Mouse (Mus musculus) brain, embryonic 18.5 days (tissue): ENCODE data around the gene Gjc1.

ENCODE experiments used
- DNase-seq: peaks from one replicate; pipeline ENCODE4 v3.0.0-alpha.2; 2012; ENCODE audit warnings: low read depth, low spot score

Gjc1 gene

GRCm38 (mm10) chr11:102819021-102819782 lies at the start of gene Gjc1:
Gene Gjc1 (minus strand): TSS chr11:102819700.
- no peak for DNase-seq

- peak; percentile 66 for DNase-seq
These were observed 44.8 kb upstream of the Gjc1 start for GRCm38 (mm10) chr11:102864272-102864671.

DNA sequence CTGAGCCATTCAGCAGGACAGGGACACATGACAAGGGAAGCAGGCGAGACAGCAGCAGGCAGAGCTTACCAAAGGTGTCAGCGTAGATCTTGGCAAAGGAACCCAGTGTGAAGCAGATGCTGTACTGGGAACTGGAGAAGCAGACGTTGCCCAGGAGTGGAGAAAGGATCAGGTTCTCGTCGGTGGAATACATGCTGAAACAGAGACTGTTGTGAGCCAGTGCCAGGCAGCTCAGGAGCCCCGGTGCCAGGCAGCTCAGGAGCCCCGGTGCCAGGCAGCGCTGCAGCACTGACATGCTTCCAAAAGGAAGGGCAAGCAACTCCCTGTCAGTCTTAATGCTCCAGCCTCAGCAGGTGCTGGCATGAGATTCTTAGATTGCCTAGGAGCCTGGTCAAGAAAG lies 40.4 kb upstream of the Gjc1 start:
- DNase-seq = no peak

GRCm38 (mm10) chr11:102858951-102859350 lies 39.5 kb upstream of the Gjc1 start:
- no peak for DNase-seq

DNA sequence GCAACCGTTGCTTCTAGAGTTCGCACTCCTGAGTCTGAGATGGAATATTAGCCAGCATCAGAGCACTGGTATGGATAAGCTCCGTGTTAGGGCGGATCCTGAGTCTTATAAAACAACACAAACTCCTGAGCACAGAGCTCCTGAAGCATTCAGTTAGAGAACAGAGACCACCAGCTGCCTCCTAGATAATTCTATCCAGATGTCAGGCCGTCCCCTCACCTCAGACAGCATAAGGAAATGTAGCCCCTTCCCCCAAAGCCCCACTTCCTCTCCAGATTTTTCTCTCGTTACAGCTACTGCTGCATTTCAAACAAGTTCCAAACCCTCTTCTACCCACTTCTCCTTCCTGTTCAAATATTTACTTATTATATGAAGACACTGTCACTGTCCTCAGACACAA lies 36.4 kb upstream of the Gjc1 start:
- no peak for DNase-seq

DNA sequence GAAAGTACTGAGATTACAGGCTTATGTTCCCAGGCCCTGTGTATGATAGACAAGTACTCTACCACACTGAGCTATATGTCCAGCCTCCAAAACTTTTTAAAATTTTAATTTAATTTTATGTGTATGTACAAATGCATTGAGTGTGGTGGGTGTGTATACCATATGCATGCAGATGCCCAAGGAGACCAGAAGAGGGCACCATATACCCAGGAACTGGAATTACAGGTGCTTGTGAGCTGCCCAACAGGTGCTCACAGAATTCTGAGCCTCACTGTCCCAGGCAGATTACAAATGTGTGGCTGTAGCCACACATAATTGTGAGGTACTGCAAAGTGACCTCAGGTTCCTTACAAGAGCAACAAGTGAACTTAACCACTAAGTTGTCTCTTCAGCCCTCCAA lies 34.3 kb upstream of the Gjc1 start:
- no peak for DNase-seq

DNA sequence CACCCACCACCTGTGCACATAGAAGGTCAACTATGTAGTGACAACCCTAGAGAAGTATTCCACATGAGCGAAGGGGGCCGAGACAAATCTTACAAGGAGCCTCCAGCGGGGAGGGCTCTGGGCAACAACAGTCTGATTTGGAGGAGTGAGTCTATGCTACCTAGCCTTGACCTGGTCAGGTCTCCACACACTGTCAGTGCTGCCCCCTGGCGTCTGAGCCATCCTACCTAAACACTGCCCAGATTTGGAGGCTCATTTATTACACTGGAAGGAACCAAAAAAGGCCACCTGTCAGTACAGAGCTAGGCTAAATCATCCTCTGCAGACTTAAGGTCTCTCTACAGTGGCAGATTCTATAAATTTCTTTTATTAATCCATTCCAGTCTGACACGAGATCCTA lies 32.4 kb upstream of the Gjc1 start:
- DNase-seq = no peak

DNA sequence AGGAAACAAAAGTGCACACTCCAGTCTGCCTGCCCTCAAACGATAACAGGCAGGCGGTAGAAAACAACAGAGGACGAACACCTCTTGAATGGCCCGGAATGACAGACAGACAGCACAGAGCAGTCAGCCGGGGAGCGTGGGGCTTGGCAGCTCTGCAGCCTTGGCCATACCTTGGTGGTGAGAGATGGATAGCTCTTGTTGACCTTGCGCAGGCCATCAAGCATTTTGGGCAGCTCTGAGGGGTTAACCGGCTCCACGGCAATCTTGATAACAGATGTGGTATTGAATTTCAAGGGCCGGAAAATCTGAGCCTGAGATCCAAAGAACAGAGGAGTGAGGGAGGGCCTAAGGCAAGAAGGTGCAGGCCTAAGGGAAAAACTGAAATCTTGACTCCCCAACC lies 26.4 kb upstream of the Gjc1 start:
- no peak for DNase-seq

- no peak for DNase-seq
These were observed 19.2 kb upstream of the Gjc1 start for GRCm38 (mm10) chr11:102838616-102839150.

- no peak for DNase-seq
These were observed 18.6 kb upstream of the Gjc1 start for GRCm38 (mm10) chr11:102838126-102838525.

GRCm38 (mm10) chr11:102837385-102837784 lies 17.9 kb upstream of the Gjc1 start:
- DNase-seq = no peak

GRCm38 (mm10) chr11:102836146-102836545 lies 16.6 kb upstream of the Gjc1 start:
- no peak for DNase-seq

DNA sequence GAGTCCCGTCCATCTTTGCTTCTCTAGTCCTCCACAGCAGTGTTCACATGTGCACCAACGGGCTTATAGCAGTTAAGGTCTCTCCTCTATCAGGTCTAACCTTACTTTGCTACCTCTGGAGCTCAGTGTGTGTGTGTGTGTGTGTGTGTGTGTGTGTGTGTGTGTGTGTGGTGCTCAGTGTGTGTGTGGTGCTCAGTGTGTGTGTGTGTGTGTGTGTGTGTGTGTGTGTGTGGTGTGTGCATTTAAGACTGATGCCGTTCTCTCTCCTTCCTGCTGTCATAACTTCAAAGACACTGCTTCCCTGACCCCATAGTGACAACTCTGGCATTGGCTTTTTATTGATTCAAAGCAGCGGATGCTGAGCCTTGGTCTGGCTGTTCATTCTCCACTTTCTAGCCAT lies 16.0 kb upstream of the Gjc1 start, which contains the start of gene Higd1b:
TSS of gene Higd1b (plus strand) at position 301 of the 400 bp plus-strand sequence.
- DNase-seq = no peak

- no peak for DNase-seq
These were observed 14.7 kb upstream of the Gjc1 start for GRCm38 (mm10) chr11:102834219-102834618.

DNA sequence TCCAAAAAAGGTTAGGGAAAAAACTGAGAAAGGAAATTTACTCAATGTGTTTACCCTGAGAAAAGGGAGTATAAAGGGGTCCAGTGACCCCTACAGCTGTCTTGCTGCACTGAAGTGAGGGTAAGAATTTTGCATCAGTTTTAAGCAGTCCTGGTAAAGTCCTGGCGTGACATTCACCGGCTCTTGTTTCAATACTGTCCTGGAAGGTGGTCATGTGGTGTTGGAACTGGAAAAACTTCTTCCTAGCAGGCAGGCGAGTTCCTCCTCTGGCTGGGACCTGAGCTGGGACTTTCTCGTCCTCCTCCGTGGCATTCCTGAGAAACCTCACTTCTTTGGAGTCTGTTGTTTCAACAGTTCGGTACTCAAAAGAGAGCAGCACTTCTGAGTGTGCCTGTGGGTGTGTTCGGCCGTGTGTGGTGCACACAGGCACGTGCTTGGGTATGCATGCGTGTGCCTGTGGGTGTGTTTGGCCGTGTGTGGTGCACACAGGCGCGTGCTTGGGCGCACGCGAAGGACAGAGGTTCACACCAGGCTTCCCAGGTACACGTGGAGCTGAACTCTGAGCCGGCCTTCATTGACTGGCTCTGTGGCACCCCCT lies 13.3 kb upstream of the Gjc1 start:
- no peak for DNase-seq

GRCm38 (mm10) chr11:102830276-102830675 lies 10.8 kb upstream of the Gjc1 start:
- DNase-seq = no peak

GRCm38 (mm10) chr11:102827097-102827496 lies 7.6 kb upstream of the Gjc1 start:
- no peak for DNase-seq

- DNase-seq = no peak
These were observed 7.0 kb upstream of the Gjc1 start for GRCm38 (mm10) chr11:102826476-102826875.

DNA sequence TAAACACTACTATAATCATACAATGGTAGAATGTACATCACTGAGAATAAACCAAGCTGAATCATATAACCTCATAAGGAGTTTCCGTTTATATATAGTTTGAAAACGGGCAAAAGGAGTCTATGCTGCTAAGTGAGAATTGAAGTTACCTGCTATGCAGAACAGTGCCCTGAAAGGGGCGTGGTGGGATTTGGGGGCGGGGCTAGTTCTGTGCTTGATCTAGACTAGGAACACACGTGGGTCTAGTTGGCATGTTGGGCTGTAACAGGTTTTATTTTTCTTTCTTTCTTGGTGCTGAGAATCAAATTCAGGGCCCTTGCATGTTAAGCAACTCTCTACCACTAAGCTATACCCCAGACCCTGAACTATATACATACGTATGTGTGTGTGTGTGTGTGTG lies 1.7 kb upstream of the Gjc1 start:
- no peak for DNase-seq

- no peak for DNase-seq
These were observed 932 bp upstream of the Gjc1 start for GRCm38 (mm10) chr11:102820432-102820831.

DNA sequence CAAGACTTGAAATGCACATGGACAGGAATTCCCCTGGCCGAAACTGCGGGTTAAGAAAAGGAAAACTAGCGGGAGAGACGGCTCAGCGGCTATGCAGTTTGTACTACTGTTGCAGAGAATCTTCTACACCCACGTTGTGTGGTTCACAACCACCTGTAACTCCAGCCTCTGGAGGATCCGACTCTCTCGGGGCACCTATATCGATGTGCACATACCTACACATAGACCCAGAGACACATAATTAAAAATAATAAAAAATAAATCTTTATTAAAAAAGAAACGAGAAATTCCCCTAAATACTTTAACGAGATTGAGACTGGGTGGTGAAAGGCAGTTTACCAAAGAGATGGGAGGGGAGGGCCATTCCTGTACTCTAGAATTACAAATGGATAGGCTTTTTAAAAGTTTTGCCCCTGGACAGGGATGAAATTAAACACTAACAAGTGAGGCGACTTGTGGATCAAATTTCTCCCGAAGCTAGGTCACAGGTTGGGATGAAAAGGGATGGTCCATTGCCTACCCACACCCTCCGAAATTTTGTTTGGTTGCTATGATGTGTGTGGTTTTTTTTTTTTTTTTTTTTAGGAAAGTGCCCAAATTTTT lies 384 bp upstream of the Gjc1 start:
- no peak for DNase-seq

GRCm38 (mm10) chr11:102818121-102819020 lies 1.1 kb downstream of the Gjc1 start:
- DNase-seq = no peak
